Mouse (Mus musculus) right cerebral cortex, postnatal 14 days (tissue): Measurements from ENCODE around the gene Nr2c2.
A peak's percentile ranks its signal among the peaks of the same experiment; 100 is the strongest.

Source experiments
- DNase-seq: peaks from one replicate; pipeline ENCODE4 v3.0.0; 2022

Nr2c2 gene

DNA sequence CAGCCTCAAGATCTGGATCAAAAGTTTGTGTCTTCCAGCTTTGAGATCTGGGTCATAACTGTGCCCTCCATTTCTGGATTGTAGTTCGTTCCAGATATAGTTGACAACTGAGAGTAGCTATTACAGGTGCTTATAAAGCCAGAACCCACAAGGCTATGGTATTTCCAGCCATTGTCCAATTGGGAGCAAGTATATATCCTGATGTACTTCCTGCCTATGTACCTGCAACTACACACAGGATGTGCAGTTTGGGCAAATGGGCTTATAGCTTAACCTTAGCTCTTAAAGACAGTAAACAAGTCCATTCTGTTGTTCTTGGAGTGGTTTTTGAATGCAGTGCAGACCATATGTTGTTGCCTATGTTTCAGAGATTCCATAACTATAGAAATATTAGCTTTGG lies 40.3 kb downstream of the Nr2c2 start:
- DNase-seq, result no peak

DNA sequence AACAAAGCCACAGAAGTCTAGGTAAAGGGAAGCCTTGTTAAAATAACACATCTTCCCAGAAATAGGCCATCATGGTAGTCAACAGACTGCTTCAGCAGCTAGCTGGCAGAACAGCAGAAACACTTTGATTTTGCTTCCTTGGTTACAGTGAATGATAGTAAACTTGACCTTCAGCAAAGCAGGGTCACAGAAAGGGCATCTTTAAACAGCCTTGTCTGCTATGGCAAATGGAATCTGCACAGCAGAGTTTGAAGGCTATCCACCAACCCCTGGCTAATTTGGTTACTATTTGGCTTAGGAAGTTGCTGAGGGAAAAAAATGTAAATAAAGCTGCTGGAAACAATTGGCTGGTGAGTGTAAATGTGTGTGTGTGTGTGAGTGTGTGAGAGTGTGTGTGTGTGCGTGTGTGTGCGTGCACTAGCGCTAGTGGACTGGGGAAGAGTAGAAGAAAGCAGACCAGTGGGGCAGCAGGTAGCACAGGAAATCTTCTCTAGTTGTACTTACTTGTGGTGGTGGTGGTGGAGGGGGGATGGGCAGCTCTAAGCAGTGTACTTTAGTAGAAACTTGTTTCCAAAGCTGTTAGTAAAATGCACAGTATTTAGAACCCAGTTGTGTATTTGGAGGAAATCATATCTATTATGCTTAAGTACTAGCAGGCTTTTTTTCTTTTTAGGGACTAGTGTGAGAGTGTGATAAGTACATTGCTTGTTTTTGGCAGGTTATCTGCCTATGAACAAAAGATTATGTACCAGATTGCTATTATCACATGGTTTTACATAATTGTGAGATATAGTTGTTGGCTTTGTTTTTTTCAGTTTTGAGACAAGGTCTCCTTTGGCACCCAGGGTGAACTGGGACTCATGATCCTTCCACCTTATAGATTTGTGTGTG lies 41.1 kb downstream of the Nr2c2 start:
- peak; percentile 13 for DNase-seq

DNA sequence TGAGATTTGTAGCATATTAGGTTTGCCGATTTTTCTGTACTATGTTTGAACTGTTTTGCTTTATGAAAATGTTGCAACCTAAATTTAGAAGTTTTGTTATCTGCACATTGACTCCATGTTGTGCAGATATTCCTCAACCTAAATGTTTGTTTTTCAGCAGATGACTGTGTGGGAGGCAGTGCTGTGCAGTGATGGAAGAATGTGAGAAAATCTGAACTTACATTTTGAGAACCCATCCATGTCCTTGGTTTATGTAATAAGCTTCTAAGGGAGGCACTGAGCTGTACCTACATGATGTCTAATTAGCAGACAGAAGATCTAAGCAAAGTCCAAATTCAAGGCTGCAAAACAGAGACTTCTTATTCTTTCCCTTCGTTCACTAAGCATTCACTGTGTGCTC lies 42.4 kb downstream of the Nr2c2 start:
- no peak for DNase-seq

DNA sequence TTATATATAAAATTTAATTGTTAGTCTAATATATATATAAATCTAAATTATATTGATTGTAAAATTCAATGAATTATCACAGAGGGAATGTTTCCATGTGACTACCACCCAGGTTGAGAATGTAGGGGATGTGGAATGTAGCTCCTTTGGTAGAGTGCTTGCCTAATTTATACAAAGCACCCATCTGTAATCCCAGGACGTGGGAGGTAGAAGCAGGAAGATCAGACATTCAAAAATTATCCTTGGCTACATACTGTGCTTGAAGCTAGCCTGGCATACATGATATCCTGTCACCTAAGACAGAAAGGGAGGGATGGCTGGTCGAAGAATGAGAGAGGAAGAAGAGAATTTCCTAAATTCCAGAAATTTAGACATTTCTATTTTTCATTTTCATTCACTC lies 45.2 kb downstream of the Nr2c2 start:
- no peak for DNase-seq

- DNase-seq, result no peak
These were observed 54.7 kb downstream of the Nr2c2 start for GRCm38 (mm10) chr6:92145881-92146280.

DNA sequence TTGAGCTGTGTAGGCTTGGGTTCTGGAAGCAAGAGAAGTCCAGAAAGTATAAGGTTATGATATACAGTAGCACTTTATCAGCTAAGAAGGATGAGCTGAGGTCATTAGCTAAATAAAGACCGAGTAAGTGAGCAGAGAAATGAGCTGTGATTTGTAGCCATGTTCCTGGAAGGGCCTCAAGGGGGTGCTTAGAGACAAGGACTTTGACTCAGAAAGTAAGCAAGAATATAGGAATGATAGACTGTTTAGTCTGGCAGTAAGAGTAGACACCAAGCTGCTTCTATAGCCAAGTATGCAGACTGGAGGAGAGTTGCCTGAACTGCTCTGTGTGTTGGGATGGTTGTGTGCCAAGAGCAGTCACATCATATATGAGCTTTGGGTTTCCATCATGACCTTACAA lies 62.6 kb downstream of the Nr2c2 start:
- no peak for DNase-seq

DNA sequence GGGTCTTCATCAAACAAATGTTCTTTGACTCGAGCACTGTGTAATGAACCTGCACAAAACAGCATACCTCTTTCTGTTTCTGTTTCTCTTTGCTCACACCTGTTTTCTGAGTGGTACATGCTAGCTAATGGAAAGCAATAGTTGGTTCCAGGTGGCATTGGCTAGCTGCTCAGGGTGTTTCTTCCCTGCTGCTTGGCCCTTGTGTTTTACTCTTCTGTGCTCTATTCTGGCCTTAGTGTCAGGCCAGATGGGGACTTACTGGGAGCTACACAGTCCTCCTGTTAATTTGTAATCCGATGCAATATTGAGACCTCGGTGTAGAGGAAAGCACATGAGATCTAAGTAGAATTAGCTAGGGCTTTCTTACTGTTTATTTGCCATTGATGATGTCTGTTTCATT lies 67.6 kb downstream of the Nr2c2 start:
- no peak for DNase-seq

DNA sequence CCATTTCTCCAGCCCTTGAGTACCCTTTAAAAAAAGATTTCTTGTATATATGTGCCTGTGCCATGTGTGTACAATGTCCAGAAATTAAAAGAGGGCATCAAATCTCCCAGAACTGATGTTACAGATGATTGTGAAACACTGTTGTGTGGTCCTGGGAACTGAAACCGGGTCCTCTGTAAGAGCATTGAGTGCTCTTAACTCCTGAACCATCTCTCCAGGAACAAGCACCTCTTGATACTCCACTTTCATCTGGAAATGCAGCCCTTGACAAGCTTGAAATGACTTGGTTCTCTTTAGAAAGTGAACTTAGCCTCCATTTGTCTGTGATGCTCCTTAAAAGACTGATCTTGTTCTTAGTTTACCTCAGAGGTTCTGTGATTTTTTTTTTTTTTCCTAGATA lies 71.5 kb downstream of the Nr2c2 start:
- no peak for DNase-seq

DNA sequence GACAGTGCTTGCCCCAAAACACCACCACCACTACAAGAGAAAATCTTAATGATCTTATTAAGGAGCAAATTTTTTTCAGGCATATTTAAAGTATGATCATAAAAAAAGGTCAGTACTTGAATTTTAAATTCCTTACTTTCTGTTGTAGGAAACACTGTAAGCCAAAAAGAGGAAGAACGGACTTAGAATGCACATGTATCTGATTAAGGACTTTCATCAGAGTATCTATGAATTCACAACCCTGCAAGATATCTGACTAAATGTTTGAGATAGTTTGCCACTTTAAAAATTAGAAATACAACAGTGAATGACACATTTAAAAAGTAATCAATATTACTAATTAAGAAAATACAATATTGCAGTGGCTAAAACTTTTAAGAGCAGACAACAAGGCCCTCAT lies 85.3 kb downstream of the Nr2c2 start:
- no peak for DNase-seq

GRCm38 (mm10) chr6:92183621-92184131 lies 92.5 kb downstream of the Nr2c2 start, which contains the start of gene Mrps25:
TSS of gene Mrps25 (minus strand) at chr6:92184033.
- peak; percentile 71 for DNase-seq

GRCm38 (mm10) chr6:92184178-92184577 lies 93.0 kb downstream of the Nr2c2 start:
- no peak for DNase-seq

GRCm38 (mm10) chr6:92199414-92199813 lies 108.2 kb downstream of the Nr2c2 start:
- no peak for DNase-seq

GRCm38 (mm10) chr6:92214055-92214772 lies 123.0 kb downstream of the Nr2c2 start:
- DNase-seq, result no peak

GRCm38 (mm10) chr6:92214773-92215449 lies 123.7 kb downstream of the Nr2c2 start, which contains the start of gene Rbsn:
TSS of gene Rbsn (minus strand) at chr6:92214925.
- DNase-seq, result peak; percentile 88

- DNase-seq, result peak; percentile 37
These were observed 128.3 kb downstream of the Nr2c2 start for GRCm38 (mm10) chr6:92219445-92219844.

DNA sequence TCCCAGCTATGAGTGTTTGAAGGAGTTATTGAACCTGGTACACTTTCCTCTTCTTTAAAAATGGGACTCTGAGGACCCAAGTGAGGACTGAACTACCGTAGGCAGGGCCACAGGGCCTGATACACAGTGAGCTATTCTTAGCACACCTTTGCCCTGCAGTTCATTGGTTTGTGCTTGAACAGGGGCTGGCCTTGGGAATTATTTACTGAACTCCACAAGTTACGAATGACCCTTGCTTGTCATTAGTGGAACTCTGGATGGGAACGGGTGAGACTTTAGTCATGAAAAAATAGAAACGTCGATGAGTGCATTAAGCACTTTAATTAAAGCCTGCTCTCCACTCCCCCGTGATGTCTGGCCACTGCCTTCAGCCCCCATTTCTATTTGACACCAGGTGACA lies 130.4 kb downstream of the Nr2c2 start:
- DNase-seq, result no peak

DNA sequence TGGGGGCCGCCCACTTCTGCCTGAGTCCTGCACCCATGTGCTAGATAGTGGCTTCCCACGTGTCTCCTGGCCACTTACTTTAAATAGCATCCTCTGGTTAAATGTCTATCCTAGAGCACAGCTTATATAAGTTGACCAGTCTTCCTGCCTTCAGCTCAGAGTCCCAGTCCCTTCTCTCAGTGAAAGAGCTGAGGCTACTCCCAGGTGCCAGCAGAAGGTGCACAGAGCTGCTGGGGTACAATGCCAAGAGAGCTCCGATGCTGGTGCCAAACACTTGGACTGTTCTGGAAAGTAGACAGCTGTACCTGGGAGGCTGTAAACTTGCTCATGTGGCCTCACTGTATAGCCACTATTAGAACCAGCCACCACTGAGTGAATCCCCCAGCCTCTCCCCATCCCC lies 130.8 kb downstream of the Nr2c2 start:
- no peak for DNase-seq
